Mouse (Mus musculus): ENCODE measurements around the gene Jmjd8. TPM values are rescaled to one million over a fixed set of nuclear protein-coding genes. Genes with fewer than 3 reads are reported as not detected.
A peak's percentile ranks its signal among the peaks of the same experiment; 100 is the strongest.

Gene Jmjd8
- polyA plus RNA-seq, 1 experiment from 2014 or later, result 48.5 TPM

- H3K36me3 ChIP-seq, result peaks cover 42% of the 10 kb centered on the region
- H3K4me2 ChIP-seq, result peak overlapping the region; percentile 80
- H3K27ac ChIP-seq (replicated peaks), result peak overlapping the region; percentile 79
- H3K4me3 ChIP-seq (replicated peaks), result peak overlapping the region; percentile 81
- no peaks in the 10 kb centered on the region for H3K9me3 ChIP-seq (replicated peaks)
- WGBS, result 4% methylated on average over 38 of the region's 38 CpGs
- peak overlapping the region; percentile 86 for H3K9ac ChIP-seq (replicated peaks)
- peaks cover 24% of the 10 kb centered on the region for H3K4me1 ChIP-seq
- H3K27me3 ChIP-seq (replicated peaks), result no peaks in the 10 kb centered on the region
- peak; percentile 9; the same call in 1 of the 2 replicates for ATAC-seq (ENCODE audit: low FRiP score)
Measured at GRCm38 (mm10) chr17:25843636-25844395, 15.1 kb downstream of the Jmjd8 start.

GRCm38 (mm10) chr17:25844396-25844901, 15.8 kb downstream of the Jmjd8 start, which contains the start of gene Rhot2:
TSS of gene Rhot2 (minus strand) at chr17:25844851.
- peak; percentile 92 for ATAC-seq (ENCODE audit: low FRiP score)
- Histone ChIP-seq H3K4me1 (peaks cover 22% of the 10 kb centered on the region), H3K9me3 (replicated peaks) (no peaks in the 10 kb centered on the region), H3K27me3 (replicated peaks) (no peaks in the 10 kb centered on the region), H3K27ac (replicated peaks) (peak within 1 kb of the TSS; percentile 79), H3K4me2 (peak within 1 kb of the TSS; percentile 80), H3K4me3 (replicated peaks) (peak within 1 kb of the TSS; percentile 81), H3K9ac (replicated peaks) (peak within 1 kb of the TSS; percentile 86), H3K36me3 (peaks cover 40% of the 10 kb centered on the region)
- WGBS, result under 1% methylated on average over 21 of the region's 21 CpGs

DNA sequence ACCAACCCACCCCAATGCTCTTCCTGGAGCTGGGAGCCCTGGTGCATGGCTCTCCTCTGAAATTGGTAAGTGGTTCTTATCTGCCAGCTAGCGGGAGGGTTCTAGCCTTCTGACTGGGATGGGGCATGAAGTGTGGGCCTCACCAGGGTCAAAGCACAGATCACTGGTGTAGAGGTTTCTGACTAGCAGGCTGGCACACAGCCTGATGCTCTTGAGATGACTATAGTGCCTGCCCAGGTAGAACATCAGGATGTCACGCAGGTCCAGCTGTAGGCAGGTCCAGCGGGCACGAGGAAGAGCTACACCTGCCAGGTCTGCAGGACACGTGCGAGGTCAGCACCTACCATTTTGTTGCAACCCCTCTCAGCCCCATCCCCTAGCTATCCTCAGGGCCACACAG, 31.6 kb downstream of the Jmjd8 start:
- Histone ChIP-seq H3K27me3 (replicated peaks) (no peaks in the 10 kb centered on the region), H3K4me2 (peak overlapping the region; percentile 91), H3K36me3 (peaks cover 6% of the 10 kb centered on the region; the same call in 1 of the 2 replicates), H3K4me1 (peaks cover 18% of the 10 kb centered on the region), H3K27ac (replicated peaks) (no peak overlapping the region), H3K9ac (replicated peaks) (peak overlapping the region; percentile 92), H3K9me3 (replicated peaks) (no peaks in the 10 kb centered on the region), H3K4me3 (replicated peaks) (peak overlapping the region; percentile 71)
- 94% methylated on average over 6 of the region's 6 CpGs for WGBS
- ATAC-seq (ENCODE audit: low FRiP score), result no peak

DNA sequence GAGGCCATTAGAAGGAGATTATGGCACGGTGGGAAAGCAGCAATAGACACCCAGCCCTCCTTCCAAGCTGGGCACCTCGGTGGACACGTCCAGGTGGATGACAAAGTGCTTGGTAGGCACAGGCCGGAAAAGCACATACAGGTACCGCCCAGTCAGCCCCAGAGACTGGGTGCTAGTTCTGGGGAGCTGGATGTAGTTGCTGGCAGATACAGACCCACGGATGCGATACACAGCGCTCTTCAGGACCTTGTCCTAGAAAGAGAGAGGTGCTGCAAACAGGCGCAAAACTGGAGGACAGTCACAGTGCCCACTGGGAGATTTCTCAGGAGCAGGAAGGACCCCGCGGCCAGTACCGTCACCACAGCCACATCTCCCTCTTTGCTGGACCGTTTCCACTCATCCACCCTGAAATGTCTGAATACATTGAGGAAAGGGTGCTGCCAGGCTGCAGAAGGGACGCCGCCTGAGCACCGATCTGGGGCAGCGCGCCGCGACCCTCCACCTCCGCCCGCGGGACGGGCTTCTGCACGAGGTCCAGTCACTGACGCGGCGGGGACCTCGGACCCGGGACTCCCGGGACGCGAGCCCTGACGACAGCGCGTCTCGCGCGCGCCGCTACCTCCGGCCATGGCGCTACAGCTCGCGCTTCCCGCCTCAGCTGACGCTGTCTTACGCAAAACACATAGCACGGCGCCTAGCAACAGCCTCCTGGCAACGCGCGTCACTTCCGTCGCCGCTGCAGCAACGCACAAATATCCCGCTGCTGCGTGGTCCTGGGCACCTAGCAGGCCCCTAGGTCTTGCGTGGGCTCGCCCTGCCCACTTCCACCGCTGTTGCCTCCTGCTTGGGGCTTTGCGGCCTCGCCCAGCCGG, 32.4 kb downstream of the Jmjd8 start, which contains the start of gene Wdr90:
Gene Wdr90, minus strand, starts transcription at position 670 of the 872 bp plus-strand sequence.
- ATAC-seq (ENCODE audit: low FRiP score), result peak; percentile 95
- Histone ChIP-seq H3K27ac (replicated peaks) (peak within 1 kb of the TSS; percentile 90), H3K9me3 (replicated peaks) (no peaks in the 10 kb centered on the region), H3K36me3 (peaks cover 6% of the 10 kb centered on the region; the same call in 1 of the 2 replicates), H3K4me2 (peak within 1 kb of the TSS; percentile 91), H3K9ac (replicated peaks) (peak within 1 kb of the TSS; percentile 92), H3K27me3 (replicated peaks) (no peaks in the 10 kb centered on the region), H3K4me1 (peaks cover 18% of the 10 kb centered on the region), H3K4me3 (replicated peaks) (peak within 1 kb of the TSS; percentile 71)
- WGBS, result 3% methylated on average over 65 of the region's 65 CpGs

GRCm38 (mm10) chr17:25861704-25862612, 33.3 kb downstream of the Jmjd8 start:
- Histone ChIP-seq H3K27me3 (replicated peaks) (no peaks in the 10 kb centered on the region), H3K9me3 (replicated peaks) (no peaks in the 10 kb centered on the region), H3K27ac (replicated peaks) (peak overlapping the region; percentile 90), H3K9ac (replicated peaks) (peak overlapping the region; percentile 92), H3K4me1 (peaks cover 18% of the 10 kb centered on the region), H3K4me3 (replicated peaks) (peak overlapping the region; percentile 71), H3K4me2 (peak overlapping the region; percentile 91), H3K36me3 (peaks cover 6% of the 10 kb centered on the region; the same call in 1 of the 2 replicates)
- ATAC-seq (ENCODE audit: low FRiP score), result peak; percentile 25
- WGBS, result 14% methylated on average over 6 of the region's 6 CpGs

- H3K4me1 ChIP-seq, result peaks cover 28% of the 10 kb centered on the region
- no peak overlapping the region for H3K4me3 ChIP-seq (replicated peaks)
- no peak overlapping the region for H3K27ac ChIP-seq (replicated peaks)
- H3K36me3 ChIP-seq, result peaks cover 6% of the 10 kb centered on the region; the same call in 1 of the 2 replicates
- H3K9me3 ChIP-seq (replicated peaks), result no peaks in the 10 kb centered on the region
- no peak overlapping the region for H3K4me2 ChIP-seq
- ATAC-seq (ENCODE audit: low FRiP score), result no peak
- 93% methylated on average over 6 of the region's 6 CpGs for WGBS
- H3K9ac ChIP-seq (replicated peaks), result no peak overlapping the region
- H3K27me3 ChIP-seq (replicated peaks), result no peaks in the 10 kb centered on the region
Measured at GRCm38 (mm10) chr17:25863681-25864080, 35.0 kb downstream of the Jmjd8 start.

DNA sequence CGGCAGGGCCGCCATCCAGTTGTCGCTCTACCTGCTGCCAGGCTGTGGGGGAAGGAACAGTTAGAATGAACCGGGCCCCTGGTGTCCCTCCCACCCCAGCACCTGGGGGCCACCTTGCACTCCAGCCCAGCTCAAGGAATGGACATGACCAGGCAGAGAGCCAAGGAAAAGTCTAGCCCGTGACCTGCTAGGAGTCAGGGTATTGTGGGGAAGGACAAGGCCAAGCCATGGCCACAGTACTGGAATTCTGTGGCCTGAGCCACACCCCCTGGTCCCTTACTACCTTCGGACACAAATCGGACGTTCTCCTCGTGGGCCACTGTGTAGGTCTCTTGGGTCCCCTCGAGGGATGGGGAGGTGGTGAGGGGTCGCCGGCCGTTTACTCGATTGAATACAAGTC, 35.6 kb downstream of the Jmjd8 start:
- 91% methylated on average over 14 of the region's 14 CpGs for WGBS

GRCm38 (mm10) chr17:25865288-25865687, 36.6 kb downstream of the Jmjd8 start:
- Histone ChIP-seq H3K27ac (replicated peaks) (no peak overlapping the region), H3K4me2 (no peak overlapping the region), H3K4me3 (replicated peaks) (no peak overlapping the region), H3K4me1 (peaks cover 30% of the 10 kb centered on the region), H3K9me3 (replicated peaks) (no peaks in the 10 kb centered on the region), H3K27me3 (replicated peaks) (no peaks in the 10 kb centered on the region), H3K9ac (replicated peaks) (no peak overlapping the region), H3K36me3 (peaks cover 6% of the 10 kb centered on the region; the same call in 1 of the 2 replicates)
- WGBS, result 90% methylated on average over 11 of the region's 11 CpGs
- ATAC-seq (ENCODE audit: low FRiP score), result no peak

More for the DNA sequence above, 35.6 kb downstream of the Jmjd8 start:
- H3K9me3 ChIP-seq (replicated peaks), result no peaks in the 10 kb centered on the region
- peaks cover 33% of the 10 kb centered on the region for H3K4me1 ChIP-seq
- H3K27me3 ChIP-seq (replicated peaks), result no peaks in the 10 kb centered on the region
- peaks cover 6% of the 10 kb centered on the region; the same call in 1 of the 2 replicates for H3K36me3 ChIP-seq
- no peak for ATAC-seq (ENCODE audit: low FRiP score)
- no peak overlapping the region for H3K4me2 ChIP-seq
- no peak overlapping the region for H3K4me3 ChIP-seq (replicated peaks)
- no peak overlapping the region for H3K27ac ChIP-seq (replicated peaks)
- no peak overlapping the region for H3K9ac ChIP-seq (replicated peaks)

DNA sequence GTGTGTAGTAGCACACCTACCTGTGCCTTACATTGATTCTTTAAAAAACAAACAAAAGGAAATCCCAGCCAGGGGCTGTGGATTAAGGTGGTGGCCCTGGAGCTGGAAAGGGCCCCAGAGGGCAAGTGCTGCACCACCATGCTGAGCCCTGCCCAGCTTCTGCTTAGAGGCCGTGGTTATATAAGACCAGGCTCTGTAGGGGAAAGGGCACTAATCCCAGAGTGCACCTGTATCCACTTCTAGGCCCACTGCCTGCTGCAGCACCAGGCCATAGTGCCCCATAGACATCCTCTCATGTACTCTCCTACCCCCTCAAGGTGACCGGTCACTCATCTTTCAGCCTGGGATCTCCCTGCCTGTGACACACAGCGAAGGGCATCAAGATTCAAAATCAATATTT, 37.5 kb downstream of the Jmjd8 start:
- Histone ChIP-seq H3K27me3 (replicated peaks) (no peaks in the 10 kb centered on the region), H3K4me3 (replicated peaks) (no peak overlapping the region), H3K9me3 (replicated peaks) (no peaks in the 10 kb centered on the region), H3K36me3 (peaks cover 6% of the 10 kb centered on the region; the same call in 1 of the 2 replicates), H3K4me1 (peaks cover 21% of the 10 kb centered on the region), H3K4me2 (no peak overlapping the region), H3K27ac (replicated peaks) (no peak overlapping the region), H3K9ac (replicated peaks) (no peak overlapping the region)
- 94% methylated on average over 3 of the region's 3 CpGs for WGBS
- ATAC-seq (ENCODE audit: low FRiP score), result no peak

DNA sequence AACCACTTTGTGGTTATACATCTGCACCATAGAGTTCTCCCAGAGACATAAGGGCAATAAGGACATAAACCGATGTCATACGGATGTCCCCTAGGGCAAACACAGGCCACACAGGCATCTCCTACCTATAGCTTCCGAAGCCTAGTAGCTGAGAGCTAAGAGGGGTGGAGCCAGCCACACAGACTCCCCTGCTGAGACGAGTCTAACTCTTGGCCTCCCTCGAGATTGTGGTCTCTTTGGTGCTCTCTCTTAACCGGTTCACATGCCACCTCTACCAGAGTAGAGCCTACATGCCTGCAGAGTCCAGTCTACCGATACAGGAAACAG, 38.8 kb downstream of the Jmjd8 start:
- peak overlapping the region; percentile 90 for H3K4me2 ChIP-seq
- no peaks in the 10 kb centered on the region for H3K27me3 ChIP-seq (replicated peaks)
- 7% methylated on average over 7 of the region's 7 CpGs for WGBS
- ATAC-seq (ENCODE audit: low FRiP score), result no peak
- H3K4me1 ChIP-seq, result peaks cover 14% of the 10 kb centered on the region
- peak overlapping the region; percentile 73 for H3K9ac ChIP-seq (replicated peaks)
- H3K9me3 ChIP-seq (replicated peaks), result no peaks in the 10 kb centered on the region
- peaks cover 6% of the 10 kb centered on the region; the same call in 1 of the 2 replicates for H3K36me3 ChIP-seq
- no peak overlapping the region for H3K27ac ChIP-seq (replicated peaks)
- peak overlapping the region; percentile 69 for H3K4me3 ChIP-seq (replicated peaks)
